Mouse (Mus musculus) myocyte (in vitro differentiated cells): ENCODE data around the gene Il11ra2. TPM values are rescaled to one million over a fixed set of nuclear protein-coding genes. Genes with fewer than 3 reads are reported as not detected.
"Not testable (repeated sequence)": the region's sequence is repeated elsewhere in the genome, so short reads cannot be mapped to it uniquely, and the experiment has no call there.

Source experiments
- H3K27me3 ChIP-seq: one replicate; pipeline ENCODE4 v1.6.1; 2011; ENCODE audit not compliant: control insufficient read depth, insufficient read depth, insufficient read length
- H3K36me3 ChIP-seq: one replicate; pipeline ENCODE4 v1.6.1; 2011; ENCODE audit not compliant: control insufficient read depth, insufficient read depth
- H3K4me2 ChIP-seq: one replicate; pipeline ENCODE4 v1.6.1; 2011; ENCODE audit warnings: low read depth, control low read depth
- H3K4me3 ChIP-seq: one replicate; pipeline ENCODE4 v1.5.1; 2011; ENCODE audit warnings: mild to moderate bottlenecking, control low read depth, moderate library complexity
- H3K79me2 ChIP-seq: one replicate; pipeline ENCODE4 v1.6.1; 2011; ENCODE audit not compliant: control insufficient read depth, insufficient read depth
- H3ac ChIP-seq: one replicate; pipeline ENCODE4 v1.6.1; 2011; ENCODE audit not compliant: control insufficient read depth, insufficient read length
- polyA plus RNA-seq: library from polyadenylated mRNA; unstranded; fragments of >200 nt; fragmentation: generic; extraction: Trizol; gene quantifications from one replicate; pipeline ENCODE4 v1.2.1, GENCODE M21; 2012; ENCODE audit warnings: missing spikeins

Gene Il11ra2
- polyA plus RNA-seq, result not detected

DNA sequence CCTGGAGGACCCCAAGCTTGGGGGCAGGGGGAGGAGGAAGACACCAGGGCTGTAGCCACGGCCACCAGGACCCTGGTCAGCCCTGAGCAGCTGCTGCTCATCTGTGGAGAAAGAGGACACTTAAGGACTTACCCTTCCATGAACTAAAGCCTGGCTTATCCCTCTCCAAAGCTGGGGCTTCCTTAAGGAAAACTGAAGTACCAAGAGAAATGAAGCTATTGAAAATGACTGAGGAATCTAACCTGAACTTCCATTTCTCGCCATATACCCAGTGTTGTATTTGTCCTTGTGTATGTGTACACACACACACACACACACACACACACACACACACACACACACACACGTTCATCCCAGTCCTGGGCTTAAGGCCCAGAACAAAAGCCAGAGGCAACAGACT, at the start of gene Il11ra2:
Gene Il11ra2, minus strand, starts transcription at position 101 of the 400 bp plus-strand sequence.
- H3K4me2 ChIP-seq, H3ac ChIP-seq, H3K4me3 ChIP-seq, H3K27me3 ChIP-seq, H3K36me3 ChIP-seq, H3K79me2 ChIP-seq: not testable (repeated sequence)

DNA sequence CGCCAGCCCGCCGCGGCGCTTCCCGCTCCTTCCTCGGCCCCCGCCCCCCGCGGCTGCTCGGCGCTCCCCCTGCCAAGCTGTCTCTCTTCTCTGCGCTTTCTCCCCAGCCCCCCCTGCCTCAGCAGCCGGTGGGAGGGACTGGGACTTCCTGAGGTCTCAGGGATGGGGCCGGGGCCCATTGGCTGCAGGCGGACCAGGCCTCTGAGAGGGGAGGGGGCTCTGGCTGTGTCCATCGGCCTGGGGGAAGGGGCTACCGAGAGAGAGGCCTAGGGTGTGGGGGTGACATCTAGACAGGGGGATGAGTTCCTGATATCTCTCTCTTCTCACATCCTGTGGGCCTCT, 20.5 kb upstream of the Il11ra2 start:
- H3ac ChIP-seq, H3K79me2 ChIP-seq, H3K4me3 ChIP-seq, H3K36me3 ChIP-seq, H3K27me3 ChIP-seq, H3K4me2 ChIP-seq: not testable (repeated sequence)

DNA sequence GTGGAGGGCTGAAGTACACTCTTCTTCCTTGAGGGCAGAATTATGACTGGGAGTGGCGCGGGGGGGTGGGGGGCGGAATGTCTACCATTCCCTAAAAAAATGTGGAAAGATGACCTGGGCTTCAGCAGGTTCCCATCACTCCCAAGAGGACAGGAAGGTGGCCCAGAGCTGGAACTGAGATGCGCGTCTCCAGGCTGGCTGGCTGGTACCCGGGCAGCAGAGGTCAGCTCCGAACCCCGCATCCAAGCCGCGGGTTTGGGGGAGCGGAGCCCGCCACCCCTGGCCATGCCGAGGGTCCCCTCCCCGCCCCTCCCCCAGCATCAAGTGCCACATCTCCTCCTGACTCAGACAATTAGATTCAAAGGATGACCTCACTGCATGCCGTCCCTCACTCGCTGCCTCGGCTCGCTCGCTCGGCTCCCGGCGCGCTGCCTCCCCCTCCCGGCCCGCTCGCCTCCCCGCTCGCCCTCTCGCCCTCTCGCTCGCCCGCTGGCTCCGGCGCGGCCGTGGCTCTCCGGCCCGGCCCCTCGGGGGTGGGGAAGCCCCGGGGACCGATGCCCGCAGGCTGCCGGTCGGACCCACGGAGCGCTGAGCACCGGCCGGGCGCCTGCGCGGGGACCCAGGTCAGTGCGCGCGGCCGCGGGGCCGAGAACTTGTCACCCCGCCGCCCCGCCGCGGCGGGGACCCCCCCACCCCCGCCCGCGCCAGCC, 19.9 kb upstream of the Il11ra2 start:
- H3ac ChIP-seq, H3K79me2 ChIP-seq, H3K4me2 ChIP-seq, H3K27me3 ChIP-seq, H3K36me3 ChIP-seq, H3K4me3 ChIP-seq: not testable (repeated sequence)

DNA sequence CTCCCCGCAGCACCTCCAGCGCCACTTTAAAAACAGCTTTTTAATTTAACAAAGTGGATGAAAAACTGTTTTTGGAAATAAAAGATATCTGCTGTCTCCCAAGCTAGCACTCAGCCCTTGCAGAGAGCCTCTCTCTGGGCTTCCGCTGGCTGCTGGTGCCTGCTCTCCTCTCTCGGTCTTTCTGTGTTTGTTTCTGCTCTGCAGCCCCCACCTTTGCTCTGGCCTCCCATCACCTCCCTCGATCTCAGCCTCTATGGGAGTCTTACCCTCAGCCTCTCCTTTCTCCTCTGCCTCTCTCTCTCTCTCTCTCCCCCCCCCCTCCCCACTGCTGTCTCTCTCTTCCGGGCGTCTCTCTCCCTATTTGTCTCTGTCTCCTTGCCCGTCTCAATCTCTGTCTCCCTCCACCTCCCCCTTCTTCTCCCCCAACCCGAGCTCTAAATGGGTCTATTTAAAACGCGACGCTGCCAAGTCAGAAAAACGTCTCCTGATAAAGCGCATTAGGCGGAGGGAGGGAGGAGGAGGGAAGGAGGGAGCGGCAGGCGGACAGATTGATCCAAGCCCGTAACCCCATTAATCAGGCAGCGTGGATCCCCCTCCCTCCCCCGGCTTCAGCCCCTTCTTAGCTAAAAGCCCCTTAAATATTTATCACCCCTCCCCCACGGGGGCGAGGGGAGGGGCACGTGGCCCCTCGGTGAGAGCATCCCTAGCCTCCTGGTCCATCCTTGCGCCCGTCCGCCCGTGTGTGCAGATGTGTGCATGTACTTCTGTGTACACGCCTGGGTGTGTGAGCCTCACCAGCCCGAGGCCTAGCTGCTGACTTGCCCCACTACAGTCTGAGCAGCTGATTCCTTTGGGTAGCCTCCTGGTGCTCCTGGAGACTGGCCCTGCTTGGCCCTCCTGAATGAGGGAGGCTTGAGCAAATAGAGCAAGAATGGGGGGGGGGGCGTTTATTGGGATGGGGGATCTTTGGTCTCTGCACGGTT, 19.0 kb upstream of the Il11ra2 start:
- H3K4me2 ChIP-seq, H3K27me3 ChIP-seq, H3K36me3 ChIP-seq, H3ac ChIP-seq, H3K79me2 ChIP-seq, H3K4me3 ChIP-seq: not testable (repeated sequence)

DNA sequence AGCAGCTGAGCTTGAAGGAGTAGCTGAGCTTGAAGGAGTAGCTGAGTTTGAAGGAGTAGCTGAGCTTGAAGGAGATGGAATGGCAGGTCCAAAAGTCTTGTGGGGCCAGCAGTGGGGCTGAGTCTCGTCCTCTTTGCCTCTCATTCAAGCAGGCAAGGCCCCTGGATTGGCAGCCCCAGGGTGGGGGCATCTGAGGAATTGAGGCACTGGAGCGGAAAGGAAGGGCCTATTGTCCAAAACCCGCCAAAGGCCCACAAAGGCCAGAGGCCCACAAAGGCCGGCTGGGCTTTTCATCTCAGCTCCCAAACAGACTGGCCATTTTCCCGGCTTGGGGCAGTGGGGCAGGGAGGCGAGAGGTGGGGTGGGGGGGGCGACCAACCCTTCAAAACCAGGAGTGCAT, 17.7 kb upstream of the Il11ra2 start:
- not testable (repeated sequence) for H3K4me2 ChIP-seq, H3K79me2 ChIP-seq, H3K4me3 ChIP-seq, H3K36me3 ChIP-seq, H3K27me3 ChIP-seq, H3ac ChIP-seq

DNA sequence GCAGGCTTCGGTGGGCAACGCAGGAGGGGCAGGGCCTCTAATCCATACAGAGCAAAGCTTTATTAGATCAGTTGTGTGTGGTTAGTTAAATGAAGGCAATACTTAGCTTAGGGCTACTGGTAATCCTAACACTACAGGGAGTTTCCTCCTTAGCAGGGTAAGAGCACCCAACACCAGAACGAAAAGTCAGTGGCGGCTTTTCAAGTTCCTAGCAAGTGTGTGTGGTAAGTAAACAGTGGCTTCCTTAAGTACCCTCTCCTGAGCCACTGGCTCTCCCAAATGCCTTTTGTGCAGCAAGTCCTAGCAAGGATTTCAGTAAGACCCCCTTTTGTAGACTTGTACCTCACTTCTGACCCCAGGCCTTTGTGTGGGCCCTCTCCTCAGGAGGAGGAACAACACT, 13.7 kb upstream of the Il11ra2 start:
- not testable (repeated sequence) for H3K36me3 ChIP-seq, H3ac ChIP-seq, H3K4me2 ChIP-seq, H3K4me3 ChIP-seq, H3K27me3 ChIP-seq, H3K79me2 ChIP-seq

DNA sequence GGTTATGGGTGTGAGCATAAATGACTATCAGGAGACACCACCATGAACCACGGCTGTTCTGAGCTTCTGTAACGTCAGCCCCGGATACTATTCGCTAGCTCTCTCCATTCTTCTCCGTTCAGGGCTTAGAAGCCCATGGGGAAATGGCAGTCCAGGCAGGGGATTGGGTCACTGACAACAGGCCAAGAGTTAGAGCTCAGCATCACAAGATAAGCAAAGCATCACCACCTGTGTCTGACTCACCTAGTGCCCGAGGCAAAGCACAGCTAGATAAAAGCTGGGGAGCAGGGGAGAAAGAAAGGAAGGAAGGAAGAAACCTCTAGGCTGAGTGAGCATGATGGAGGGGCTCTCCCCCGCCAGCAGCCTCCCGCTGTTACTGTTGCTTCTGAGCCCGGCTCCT, 6.7 kb downstream of the Il11ra2 start, which contains the start of gene Ccl27b:
Gene Ccl27b, plus strand, starts transcription at position 301 of the 400 bp plus-strand sequence.
- not testable (repeated sequence) for H3K79me2 ChIP-seq, H3K27me3 ChIP-seq, H3K4me3 ChIP-seq

DNA sequence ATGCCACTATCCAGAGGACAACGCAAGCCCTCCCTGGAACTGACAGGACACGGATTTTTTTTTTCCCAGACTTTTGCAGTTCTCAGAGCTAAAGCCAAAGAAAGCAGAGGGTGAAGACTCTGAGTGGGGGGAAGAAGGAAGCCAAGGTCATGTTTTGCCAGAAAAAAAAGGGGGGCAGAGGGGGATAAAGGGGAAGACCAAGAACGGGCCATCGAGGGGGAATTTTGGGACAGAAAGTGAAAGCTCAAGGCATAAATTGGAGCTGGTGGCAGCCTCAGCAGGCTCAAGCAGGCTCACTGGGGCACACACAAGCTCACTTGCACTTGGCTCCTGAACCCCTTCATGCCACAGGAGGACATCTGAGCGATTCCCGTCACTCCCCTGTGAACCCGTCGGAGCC, 32.3 kb downstream of the Il11ra2 start, which contains the start of gene Gm2564:
Gene Gm2564, plus strand, starts transcription at position 301 of the 400 bp plus-strand sequence.
- H3K36me3 ChIP-seq, result not testable (repeated sequence)

More for the DNA sequence above, 6.7 kb downstream of the Il11ra2 start, which contains the start of gene Ccl27b:
- not testable (repeated sequence) for H3K4me2 ChIP-seq, H3K36me3 ChIP-seq, H3ac ChIP-seq

DNA sequence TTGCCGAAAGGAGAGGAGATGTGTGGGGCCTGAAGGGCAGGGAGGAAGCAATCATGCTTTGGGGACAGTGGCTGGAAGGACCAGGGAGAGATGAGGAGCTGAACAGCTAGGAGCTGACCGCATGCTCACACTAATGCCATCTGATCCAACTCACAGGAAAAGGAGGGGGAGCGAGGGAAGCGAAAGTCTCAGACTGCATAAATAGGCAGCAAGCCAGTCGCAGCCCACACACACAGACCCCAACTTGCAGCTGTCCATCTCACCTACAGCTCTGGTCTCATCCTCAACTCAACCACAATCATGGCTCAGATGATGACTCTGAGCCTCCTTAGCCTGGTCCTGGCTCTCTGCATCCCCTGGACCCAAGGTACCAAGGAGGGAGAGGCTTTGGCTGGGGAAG, 49.8 kb downstream of the Il11ra2 start, which contains the start of gene Gm10591:
Gene Gm10591, plus strand, starts transcription at position 301 of the 400 bp plus-strand sequence.
- not testable (repeated sequence) for H3ac ChIP-seq, H3K79me2 ChIP-seq, H3K4me3 ChIP-seq, H3K36me3 ChIP-seq, H3K27me3 ChIP-seq, H3K4me2 ChIP-seq

More for the DNA sequence above, 32.3 kb downstream of the Il11ra2 start, which contains the start of gene Gm2564:
- not testable (repeated sequence) for H3K4me3 ChIP-seq, H3K79me2 ChIP-seq, H3K4me2 ChIP-seq, H3K27me3 ChIP-seq, H3ac ChIP-seq

Other genes with a start within 250 kb of the Il11ra2 start
- gene Gm21586, start 222.5 kb downstream of the Il11ra2 start, polyA plus RNA-seq, result not detected
- not detected for gene Gm2163, start 195.1 kb downstream of the Il11ra2 start, polyA plus RNA-seq
- gene Fam205a2, start 133.7 kb downstream of the Il11ra2 start, polyA plus RNA-seq, result not detected
- not detected for gene Gm10591, start 49.7 kb downstream of the Il11ra2 start, polyA plus RNA-seq
- not detected for gene Gm2564, start 32.2 kb downstream of the Il11ra2 start, polyA plus RNA-seq
- gene Ccl27b, start 6.6 kb downstream of the Il11ra2 start, polyA plus RNA-seq, result not detected
- gene 4930578G10Rik, start 73.7 kb upstream of the Il11ra2 start, polyA plus RNA-seq, result not detected
- not detected for gene Ccl19, start 94.7 kb upstream of the Il11ra2 start, polyA plus RNA-seq
- not detected for gene Ccl21a, start 112.1 kb upstream of the Il11ra2 start, polyA plus RNA-seq
- not detected for gene Fam205a1, start 192.0 kb upstream of the Il11ra2 start, polyA plus RNA-seq
- gene Gm12394, start 194.9 kb upstream of the Il11ra2 start, polyA plus RNA-seq, result not detected
- gene Fam205c, start 212.3 kb upstream of the Il11ra2 start, polyA plus RNA-seq, result not detected